Mouse (Mus musculus): ENCODE results near the gene Cdhr4. TPM values are rescaled to one million over a fixed set of nuclear protein-coding genes. Genes with fewer than 3 reads are reported as not detected.

Gene Cdhr4
- total RNA-seq, 4 experiments from 2014 or later: not detected

GRCm38 (mm10) chr9:107974491-107975171, 17.7 kb upstream of the Cdhr4 start:
- no peak for DNase-seq (ENCODE audit: low spot score in 2 of 2)

GRCm38 (mm10) chr9:107975399-107976386, 16.6 kb upstream of the Cdhr4 start, which contains the start of gene Uba7:
Uba7 (plus strand) TSS chr9:107975505.
- DNase-seq (ENCODE audit: low spot score in 2 of 2): no peak

GRCm38 (mm10) chr9:107978815-107979214, 13.5 kb upstream of the Cdhr4 start:
- DNase-seq (ENCODE audit: low spot score in 2 of 2): no peak

- no peak for DNase-seq (ENCODE audit: low spot score in 2 of 2)
Observed at GRCm38 (mm10) chr9:107981684-107982605, 10.4 kb upstream of the Cdhr4 start.

- DNase-seq (ENCODE audit: low spot score in 2 of 2): peak in 1 of 2 experiments; percentile 50
Observed at GRCm38 (mm10) chr9:107982681-107983346, 9.5 kb upstream of the Cdhr4 start, which contains the start of gene Gm20661. Gm20661 (plus strand) TSS chr9:107983058.

GRCm38 (mm10) chr9:107983421-107983890, 8.8 kb upstream of the Cdhr4 start:
- DNase-seq (ENCODE audit: low spot score in 2 of 2): peak; percentile 68 to 78

- no peak for DNase-seq (ENCODE audit: low spot score in 2 of 2)
Observed at GRCm38 (mm10) chr9:107984052-107984753, 8.1 kb upstream of the Cdhr4 start.

- no peak for DNase-seq (ENCODE audit: low spot score in 2 of 2)
Observed at GRCm38 (mm10) chr9:107984754-107985055, 7.6 kb upstream of the Cdhr4 start.

- DNase-seq (ENCODE audit: low spot score in 2 of 2): peak; percentile 79 to 84
Observed at GRCm38 (mm10) chr9:107985131-107986119, 6.9 kb upstream of the Cdhr4 start, which contains the start of gene Inka1. Inka1 (minus strand) TSS chr9:107985879.

GRCm38 (mm10) chr9:107986376-107986775, 5.9 kb upstream of the Cdhr4 start:
- peak; percentile 61 to 69 for DNase-seq (ENCODE audit: low spot score in 2 of 2)

GRCm38 (mm10) chr9:107987950-107988349, 4.3 kb upstream of the Cdhr4 start:
- DNase-seq (ENCODE audit: low spot score in 2 of 2): no peak

GRCm38 (mm10) chr9:107993013-107993412, 716 bp downstream of the Cdhr4 start:
- no peak for DNase-seq (ENCODE audit: low spot score in 2 of 2)

GRCm38 (mm10) chr9:107994464-107994863, 2.2 kb downstream of the Cdhr4 start:
- DNase-seq (ENCODE audit: low spot score in 2 of 2): no peak

GRCm38 (mm10) chr9:107995513-107995912, 3.2 kb downstream of the Cdhr4 start:
- DNase-seq (ENCODE audit: low spot score in 2 of 2): no peak

GRCm38 (mm10) chr9:107996049-107996448, 3.8 kb downstream of the Cdhr4 start, which contains the start of gene Gm20662:
Gm20662 (plus strand) TSS chr9:107996349.
- DNase-seq (ENCODE audit: low spot score in 2 of 2): no peak

GRCm38 (mm10) chr9:108001922-108002770, 9.8 kb downstream of the Cdhr4 start, which contains the start of gene Ip6k1:
Ip6k1 (plus strand) TSS chr9:108002501.
- DNase-seq (ENCODE audit: low spot score in 2 of 2): peak; percentile 100

GRCm38 (mm10) chr9:108002778-108003530, 10.7 kb downstream of the Cdhr4 start:
- DNase-seq (ENCODE audit: low spot score in 2 of 2): no peak

Data from gastrocnemius, adult 8-10 months (tissue).